Mouse (Mus musculus) hindbrain, embryonic 12.5 days (tissue): ENCODE measurements at regions not wholly inside any gene's neighbourhood (a gene's known extent, or its start where the extent isn't known, plus 50 kb on each side); places are given as distances from the start of the nearest gene placed in this dataset.

Source experiments
- ATAC-seq: fragments of 200-750 bp; cut with Nextera tagmentation; 2 replicates; pipeline ENCODE4 v1.8.0; 2017; ENCODE audit warnings: moderate TSS enrichment; ENCODE audit not compliant: low FRiP score
- H3K27ac ChIP-seq: fragments of 300-500 bp; sonication (generic); 2 replicates; pipeline ENCODE4 v1.5.1; 2016; ENCODE audit warnings: mild to moderate bottlenecking
- H3K27me3 ChIP-seq: fragments of 300-500 bp; sonication (generic); 2 replicates; pipeline ENCODE4 v1.6.1; 2016; ENCODE audit warnings: mild to moderate bottlenecking
- H3K36me3 ChIP-seq: fragments of 300-500 bp; sonication (generic); 2 replicates; pipeline ENCODE4 v1.6.1; 2016; ENCODE audit warnings: mild to moderate bottlenecking
- H3K4me1 ChIP-seq: fragments of 300-500 bp; sonication (generic); 2 replicates; pipeline ENCODE4 v1.6.1; 2016
- H3K4me2 ChIP-seq: fragments of 300-500 bp; sonication (generic); replicated peaks from 2 replicates; pipeline ENCODE4 v1.6.1; 2016; ENCODE audit warnings: mild to moderate bottlenecking
- H3K4me3 ChIP-seq: fragments of 300-500 bp; sonication (generic); 2 replicates; pipeline ENCODE4 v1.5.1; 2016; ENCODE audit warnings: mild to moderate bottlenecking
- H3K9ac ChIP-seq: fragments of 300-500 bp; sonication (generic); 2 replicates; pipeline ENCODE4 v1.6.1; 2016; ENCODE audit warnings: mild to moderate bottlenecking, moderate library complexity
- H3K9me3 ChIP-seq: fragments of 300-500 bp; sonication (generic); replicated peaks from 2 replicates; pipeline ENCODE4 v1.6.1; 2016; ENCODE audit warnings: mild to moderate bottlenecking
- WGBS: fragments of 180-500 bp; shearing (Covaris S2); methylation state at CpG from one replicate; pipeline ENCODE4 v1.1.7; 2016; 5-methylcytosine and 5-hydroxymethylcytosine counted together

DNA sequence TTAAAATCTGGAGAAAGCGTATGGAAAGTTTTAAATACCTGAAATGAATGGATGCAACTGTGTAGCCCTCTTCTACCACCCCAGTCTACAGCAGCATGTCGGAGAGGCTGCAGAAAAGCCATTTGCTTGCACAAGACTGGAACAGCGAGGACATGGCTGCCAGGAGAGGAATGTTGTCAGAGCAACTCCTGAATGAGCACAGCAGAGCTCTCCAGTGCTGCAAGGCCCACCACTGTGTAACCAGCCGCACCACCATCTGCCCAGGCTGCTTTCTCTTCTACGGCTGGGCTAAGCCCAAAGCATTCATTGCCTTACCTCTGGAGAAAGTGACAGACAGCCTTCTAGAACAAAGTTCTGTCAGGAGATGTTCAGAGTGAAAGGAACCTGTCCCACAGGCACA, 65.3 kb upstream of the Gm11238 start:
- Histone ChIP-seq H3K27ac (no peak overlapping the region), H3K4me1 (no peaks in the 10 kb centered on the region), H3K4me2 (no peak overlapping the region), H3K4me3 (no peak overlapping the region), H3K9me3 (0 out of 2 replicates have a peak, but pooled peaks cover 5% of the 10 kb centered on the region), H3K9ac (no peak overlapping the region), H3K36me3 (no peaks in the 10 kb centered on the region), H3K27me3 (no peaks in the 10 kb centered on the region)
- 77% methylated on average over 5 of the region's 5 CpGs for WGBS
- ATAC-seq: no peak

DNA sequence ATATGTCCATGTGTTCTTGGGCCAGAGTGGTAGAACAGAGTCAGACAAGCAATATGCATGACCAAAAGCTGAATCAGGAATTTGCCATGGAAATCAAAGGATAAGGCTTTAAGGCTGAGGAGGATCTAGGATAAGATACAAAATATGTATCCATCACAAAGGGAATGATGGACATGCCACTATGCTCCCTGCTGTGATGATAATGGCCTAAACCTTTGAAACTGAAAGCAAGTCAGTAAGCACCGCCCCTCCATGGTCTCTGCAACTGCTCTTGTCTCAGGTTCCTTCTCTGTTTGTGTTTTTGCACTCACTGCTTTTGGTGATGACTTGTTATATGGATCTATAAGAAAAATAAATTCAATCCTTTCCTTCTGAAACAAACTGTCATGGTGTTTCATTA, 76.1 kb upstream of the Gm11238 start:
- Histone ChIP-seq H3K27ac (no peak overlapping the region), H3K36me3 (no peaks in the 10 kb centered on the region), H3K4me2 (no peak overlapping the region), H3K9me3 (no peaks in the 10 kb centered on the region), H3K27me3 (no peaks in the 10 kb centered on the region), H3K4me1 (no peaks in the 10 kb centered on the region), H3K4me3 (no peak overlapping the region), H3K9ac (no peak overlapping the region)
- no peak for ATAC-seq
- 84% methylated on average over 1 of the region's 1 CpGs for WGBS

DNA sequence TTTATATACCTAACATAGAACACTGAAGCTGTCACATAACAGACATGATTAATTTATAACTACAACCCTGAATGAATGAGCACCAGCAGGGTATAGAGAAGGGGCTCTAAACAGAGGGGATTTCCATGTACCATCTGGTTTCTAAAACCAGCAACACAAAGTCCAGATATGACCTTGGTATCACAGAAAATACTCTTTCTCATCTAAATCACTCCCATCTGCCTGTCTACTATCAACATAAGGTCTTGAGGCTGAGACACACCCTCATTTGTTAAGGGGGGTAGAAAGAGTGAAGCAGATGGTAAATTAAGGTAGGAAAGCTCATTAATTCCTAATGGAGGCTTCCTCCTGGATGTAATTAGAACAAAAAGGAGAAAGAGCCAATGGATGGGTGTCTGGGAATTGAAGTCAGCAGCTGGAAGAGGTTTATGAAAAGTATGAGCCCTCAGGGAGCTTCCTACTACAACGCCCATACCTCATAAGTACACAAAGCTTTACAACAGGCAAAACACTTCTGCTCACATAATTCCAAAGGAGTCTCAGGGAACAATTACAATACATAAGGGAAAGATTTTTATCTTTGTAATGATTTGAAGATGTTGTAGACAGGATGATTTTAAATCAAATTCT, 83.0 kb upstream of the Gm11238 start:
- no peaks in the 10 kb centered on the region for H3K4me1 ChIP-seq
- H3K4me2 ChIP-seq: no peak overlapping the region
- no peaks in the 10 kb centered on the region for H3K36me3 ChIP-seq
- no peak overlapping the region for H3K27ac ChIP-seq
- no peak overlapping the region for H3K4me3 ChIP-seq
- peak; percentile 52 for ATAC-seq
- H3K9ac ChIP-seq: no peak overlapping the region
- no peaks in the 10 kb centered on the region for H3K27me3 ChIP-seq
- peaks cover 5% of the 10 kb centered on the region for H3K9me3 ChIP-seq
- WGBS: 45% methylated on average over 1 of the region's 1 CpGs

DNA sequence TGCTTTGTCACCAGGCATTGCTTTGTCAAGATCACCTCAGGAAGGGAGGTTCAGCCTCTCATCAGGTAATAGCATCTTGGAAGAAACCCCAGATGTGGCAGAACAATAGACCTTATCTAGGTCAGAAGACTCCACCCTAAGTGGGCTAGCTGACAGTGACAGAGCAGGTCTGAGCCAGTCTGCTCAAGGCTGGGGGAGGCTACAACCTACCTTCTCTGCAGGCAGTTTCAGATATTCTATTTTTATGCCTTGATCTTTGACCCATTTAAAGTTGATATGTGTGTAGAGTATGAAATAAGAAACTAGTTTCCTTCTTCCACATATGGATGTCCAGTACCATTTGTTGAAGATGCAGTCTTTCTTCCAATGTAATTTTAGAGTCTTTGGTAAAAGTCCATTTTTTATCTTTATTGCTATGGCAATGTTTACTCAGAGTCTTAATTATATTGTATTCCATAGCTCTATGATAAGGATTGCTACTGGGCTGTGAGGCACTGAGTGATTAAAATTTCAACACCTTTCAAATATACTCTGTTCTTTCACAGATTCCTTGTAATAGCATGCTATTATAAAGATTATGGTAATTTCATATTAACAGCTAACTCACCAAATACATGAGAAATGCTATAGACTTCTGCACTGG, 88.8 kb upstream of the Gm11238 start:
- H3K27me3 ChIP-seq: no peaks in the 10 kb centered on the region
- H3K36me3 ChIP-seq: no peaks in the 10 kb centered on the region
- H3K9me3 ChIP-seq: no peaks in the 10 kb centered on the region; the same call in 1 of the 2 replicates
- H3K9ac ChIP-seq: no peak overlapping the region
- no peaks in the 10 kb centered on the region for H3K4me1 ChIP-seq
- H3K4me3 ChIP-seq: no peak overlapping the region
- no peak overlapping the region for H3K27ac ChIP-seq
- ATAC-seq: no peak
- no peak overlapping the region for H3K4me2 ChIP-seq

DNA sequence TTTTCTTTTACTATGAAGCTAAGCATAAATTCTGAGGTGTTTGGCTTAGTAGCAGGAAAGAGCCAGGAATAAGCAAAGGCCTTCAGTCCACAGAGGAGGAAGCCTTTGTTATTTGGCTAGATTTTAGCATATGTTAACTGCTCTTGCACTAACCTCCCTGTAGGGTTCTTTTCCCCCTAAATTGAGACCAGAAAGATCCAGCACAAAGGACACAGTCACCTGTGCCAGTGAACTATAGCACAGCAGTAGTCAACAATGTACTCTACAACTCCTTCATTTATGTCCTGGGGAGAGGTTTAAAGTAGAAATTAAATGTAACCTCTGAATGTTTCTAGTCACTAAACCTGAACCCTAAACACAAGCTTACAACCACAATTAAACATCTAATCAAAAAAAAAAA, 90.1 kb upstream of the Gm11238 start:
- Histone ChIP-seq H3K36me3 (no peaks in the 10 kb centered on the region), H3K9me3 (no peaks in the 10 kb centered on the region; the same call in 1 of the 2 replicates)
- ATAC-seq: no peak

DNA sequence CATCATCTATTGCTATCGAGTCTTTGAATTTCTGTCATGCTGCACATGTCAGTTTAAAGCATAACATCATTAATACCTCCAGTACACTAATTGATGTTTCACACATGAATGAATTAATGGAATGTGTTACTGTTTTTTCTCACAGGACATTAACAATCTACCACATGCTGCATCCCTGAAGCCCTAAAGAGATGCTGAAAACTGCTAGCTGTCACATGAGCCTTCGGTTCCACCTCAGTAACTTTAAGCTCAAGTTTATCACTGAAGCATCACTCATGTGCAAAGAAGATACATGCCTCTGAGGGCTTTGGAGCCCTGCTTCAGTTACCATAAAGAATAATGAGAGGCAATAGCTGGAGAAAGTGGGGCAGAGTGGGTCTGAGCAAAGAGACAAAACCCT, 91.0 kb upstream of the Gm11238 start:
- Histone ChIP-seq H3K36me3 (no peaks in the 10 kb centered on the region), H3K27me3 (no peaks in the 10 kb centered on the region), H3K4me1 (no peaks in the 10 kb centered on the region), H3K4me2 (no peak overlapping the region), H3K27ac (no peak overlapping the region), H3K4me3 (no peak overlapping the region), H3K9me3 (no peaks in the 10 kb centered on the region; the same call in 1 of the 2 replicates), H3K9ac (no peak overlapping the region)
- WGBS: 55% methylated on average over 2 of the region's 2 CpGs
- ATAC-seq: peak; percentile 40; the same call in 1 of the 2 replicates

More for the DNA sequence above, 90.1 kb upstream of the Gm11238 start:
- no peak overlapping the region for H3K4me2 ChIP-seq
- H3K27me3 ChIP-seq: no peaks in the 10 kb centered on the region
- no peak overlapping the region for H3K4me3 ChIP-seq
- H3K27ac ChIP-seq: no peak overlapping the region
- H3K4me1 ChIP-seq: no peaks in the 10 kb centered on the region
- no peak overlapping the region for H3K9ac ChIP-seq

DNA sequence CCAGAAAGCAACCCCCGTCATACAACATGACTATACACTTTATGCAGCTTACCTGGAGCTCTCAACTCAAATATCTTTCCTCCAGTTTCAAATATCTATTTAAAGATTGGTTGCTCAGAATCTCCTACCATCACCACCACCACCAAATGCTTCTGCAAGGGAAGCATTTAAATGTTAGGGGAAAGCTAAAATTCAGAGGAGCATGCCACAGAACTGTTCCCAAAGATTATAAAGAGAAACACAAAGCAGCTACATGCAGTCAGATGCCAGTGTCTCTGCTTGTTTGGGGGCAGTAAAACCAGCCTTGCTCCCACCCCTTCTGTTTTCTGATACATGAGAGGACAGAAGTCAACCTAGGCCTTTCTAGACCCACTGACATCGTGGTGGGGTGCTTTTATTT, 100.8 kb upstream of the Gm11238 start:
- 79% methylated on average over 2 of the region's 2 CpGs for whole genome bisulfite sequencing
- no peak overlapping the region for H3K4me2 ChIP-seq
- no peak overlapping the region for H3K27ac ChIP-seq
- H3K9ac ChIP-seq: no peak overlapping the region
- H3K9me3 ChIP-seq: no peaks in the 10 kb centered on the region
- ATAC-seq: no peak
- no peaks in the 10 kb centered on the region for H3K36me3 ChIP-seq
- H3K4me1 ChIP-seq: no peaks in the 10 kb centered on the region
- no peak overlapping the region for H3K4me3 ChIP-seq
- no peaks in the 10 kb centered on the region for H3K27me3 ChIP-seq

DNA sequence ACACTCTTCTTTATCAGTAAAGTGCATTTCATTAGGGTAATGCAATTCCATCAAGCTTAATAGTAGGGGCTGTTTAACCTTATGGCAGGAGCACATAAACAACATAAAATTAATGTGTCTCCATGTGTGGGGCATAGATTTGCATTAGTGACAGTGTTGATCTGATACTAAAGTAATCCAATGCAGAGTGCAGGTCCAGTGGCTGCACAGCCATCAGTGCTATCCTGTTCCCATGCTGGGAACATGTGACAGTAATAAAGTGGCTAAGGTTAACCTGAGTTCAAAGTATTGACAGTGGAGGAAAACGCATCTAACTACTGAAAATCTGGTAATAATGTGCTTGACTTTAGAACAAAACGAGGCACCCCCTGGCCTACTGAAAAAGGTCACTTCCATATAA, 84.3 kb upstream of the Gm11487 start:
- no peaks in the 10 kb centered on the region for H3K36me3 ChIP-seq
- no peaks in the 10 kb centered on the region for H3K9me3 ChIP-seq
- peak; percentile 87 for ATAC-seq
- 34% methylated on average over 2 of the region's 2 CpGs for WGBS
- no peak overlapping the region for H3K4me2 ChIP-seq
- no peak overlapping the region for H3K4me3 ChIP-seq
- H3K9ac ChIP-seq: no peak overlapping the region
- peaks cover 8% of the 10 kb centered on the region; the same call in 1 of the 2 replicates for H3K4me1 ChIP-seq
- no peaks in the 10 kb centered on the region for H3K27me3 ChIP-seq
- peak overlapping the region; percentile 25; the same call in 1 of the 2 replicates for H3K27ac ChIP-seq

DNA sequence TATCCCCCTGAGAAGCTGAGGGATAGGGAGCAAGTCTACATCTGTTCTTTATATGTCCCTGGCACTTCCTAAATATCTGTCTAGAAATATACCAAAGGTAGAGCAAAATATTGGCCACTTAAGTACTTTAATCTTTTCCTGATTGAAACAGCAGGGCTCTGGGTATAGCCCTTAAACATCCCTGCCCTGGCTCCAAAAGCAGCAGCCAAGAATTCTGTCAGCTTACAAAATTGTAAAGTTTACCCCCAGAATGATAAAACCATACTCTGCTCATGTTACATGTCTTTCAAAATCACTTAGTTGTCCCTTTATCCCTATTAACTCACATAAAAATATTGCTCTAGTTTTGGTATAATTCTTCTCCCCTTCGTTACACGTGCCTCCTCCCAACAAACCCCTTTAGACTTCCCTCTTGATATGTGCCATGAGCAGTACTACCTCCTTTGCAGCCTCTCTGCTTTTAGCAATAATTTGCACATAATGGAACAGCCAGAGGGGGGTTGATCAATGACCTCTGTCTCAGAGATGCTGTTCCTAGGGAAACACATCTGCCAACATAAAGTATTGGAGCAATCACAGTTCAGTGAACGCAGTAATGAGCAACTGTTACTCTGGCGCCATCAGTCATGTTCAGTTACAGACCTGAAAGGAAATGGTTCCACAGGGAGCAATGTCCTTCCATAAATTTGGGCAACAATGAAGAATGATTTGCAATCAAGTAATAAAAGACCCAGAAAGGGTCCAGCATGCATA, 83.6 kb upstream of the Gm11487 start:
- 46% methylated on average over 4 of the region's 4 CpGs for WGBS
- Histone ChIP-seq H3K9me3 (no peaks in the 10 kb centered on the region), H3K4me2 (no peak overlapping the region), H3K27me3 (no peaks in the 10 kb centered on the region), H3K4me1 (peaks cover 8% of the 10 kb centered on the region; the same call in 1 of the 2 replicates), H3K9ac (no peak overlapping the region), H3K4me3 (no peak overlapping the region), H3K27ac (no peak overlapping the region), H3K36me3 (no peaks in the 10 kb centered on the region)
- ATAC-seq: peak; percentile 96

DNA sequence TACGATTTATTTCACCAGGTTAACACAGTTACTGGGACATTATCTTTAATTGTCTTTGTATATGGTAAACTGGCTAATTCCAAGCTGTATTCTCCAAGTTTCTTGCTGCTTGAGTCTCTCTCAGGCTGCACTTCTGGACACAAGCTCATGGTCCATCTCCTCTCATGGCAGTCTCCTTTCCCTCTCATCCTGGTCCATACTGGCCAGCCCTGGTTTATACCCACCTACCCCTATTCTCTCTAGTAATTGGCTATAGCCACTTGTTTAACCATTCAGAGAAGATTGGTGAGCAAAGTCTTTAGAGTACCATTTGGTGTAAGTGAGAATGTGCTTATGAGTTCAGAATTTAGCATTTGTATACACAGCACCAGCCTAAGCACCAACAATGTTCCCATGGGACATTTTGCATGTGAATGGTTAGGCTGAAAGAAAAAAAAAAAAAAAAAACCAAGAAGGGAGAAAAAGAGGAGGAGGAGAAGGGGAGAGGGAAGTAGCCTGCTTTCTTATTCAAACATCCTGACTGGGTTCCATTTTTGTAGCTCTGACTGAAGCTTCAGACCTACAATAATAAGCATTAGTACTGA, 63.2 kb upstream of the Gm11487 start:
- 84% methylated on average over 1 of the region's 1 CpGs for WGBS
- ATAC-seq: no peak
- no peak overlapping the region for H3K4me3 ChIP-seq

More for the DNA sequence above, 63.2 kb upstream of the Gm11487 start:
- Histone ChIP-seq H3K27ac (no peak overlapping the region), H3K4me2 (no peak overlapping the region), H3K9me3 (no peaks in the 10 kb centered on the region), H3K4me1 (no peaks in the 10 kb centered on the region), H3K27me3 (no peaks in the 10 kb centered on the region), H3K36me3 (no peaks in the 10 kb centered on the region), H3K9ac (no peak overlapping the region)
